7 mouse cellular contexts compared by ENCODE assay signal in the genomic region with DNA sequence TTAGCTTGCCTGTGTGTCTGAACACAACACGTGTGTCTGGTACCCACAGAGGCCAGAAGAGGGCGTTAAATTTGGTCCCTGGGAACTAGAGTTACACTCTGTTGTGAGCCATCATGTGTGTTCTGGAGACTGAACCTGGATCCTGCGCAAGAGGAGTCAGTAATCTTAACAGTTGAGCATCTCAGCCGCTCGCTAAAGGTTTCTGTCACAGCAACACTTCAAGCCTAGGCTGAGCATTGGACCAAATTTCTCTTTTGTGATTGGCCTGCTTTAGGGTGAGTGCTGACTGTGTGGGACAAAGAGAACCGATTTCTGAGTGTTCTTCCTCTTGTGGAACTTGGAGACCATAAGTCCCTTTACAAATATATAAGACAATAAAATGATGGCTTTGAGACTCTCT. TPM values are rescaled to one million over a fixed set of nuclear protein-coding genes. Genes with fewer than 3 reads are reported as not detected.
DNase-seq lines count a peak whose midpoint lies in the region; ATAC-seq and TF ChIP-seq lines count a peak whose summit lies in the region.

No protein-coding gene starts in this region.

- DNase-seq in gastrocnemius, adult 2 months = no peak
- no peak for DNase-seq in gastrocnemius, postnatal 4 days (ENCODE audit: low spot score in 2 of 2)
- DNase-seq in lung, postnatal 36 days = no peak
- DNase-seq in Patski (ENCODE audit: low read depth, low spot score) = no peak
- no peak for DNase-seq in limb, embryonic 14.5 days (ENCODE audit: low spot score)
- DNase-seq in left cerebral cortex, postnatal 4 days = no peak

- in situ Hi-C loops in Patski (cut with MboI; ENCODE audit: low pct_unique_long_range_greater_than_20kb) = loop anchor here (5.0 kb wide), 2 partner anchors 53 to 128 kb away; no protein-coding TSS in a partner anchor

- WGBS in lung, embryonic 16.5 days = 68% methylated on average over 6 of the region's 6 CpGs
- 82% methylated on average over 6 of the region's 6 CpGs for WGBS in limb, embryonic 14.5 days

- H3K9me3 ChIP-seq in lung, embryonic 16.5 days (ENCODE audit: control insufficient read depth, low read length) = no peaks in the 10 kb centered on the region
- H3K9me3 ChIP-seq in limb, embryonic 14.5 days (ENCODE audit: control insufficient read depth, low read length) = no peaks in the 10 kb centered on the region

- TF ChIP-seq CTCF in gastrocnemius, adult 2 months (IDR thresholded peaks at IDR 0.05) = peak; percentile 27; the same call in 1 of the 2 replicates
- no peak for TF ChIP-seq CTCF in Patski (IDR thresholded peaks at IDR 0.05)

- peak; percentile 7; the same call in 1 of the 2 replicates for ATAC-seq in lung, embryonic 16.5 days (ENCODE audit: low read depth)
- peak; percentile 28 for ATAC-seq in Patski
- ATAC-seq in limb, embryonic 14.5 days (ENCODE audit: low FRiP score, low read depth) = 0 out of 2 replicates have a peak, but pooled peaks have one; percentile 16

- peaks cover 17% of the 10 kb centered on the region for H3K36me3 ChIP-seq in lung, embryonic 16.5 days (ENCODE audit: control insufficient read depth, insufficient read depth, low read length)
- peaks cover 57% of the 10 kb centered on the region for H3K36me3 ChIP-seq in limb, embryonic 14.5 days (ENCODE audit: control insufficient read depth, insufficient read depth, low read length)

- no peak overlapping the region for H3K4me3 ChIP-seq in gastrocnemius, adult 2 months
- H3K4me3 ChIP-seq in lung, embryonic 16.5 days (ENCODE audit: low read length) = no peak overlapping the region
- no peak overlapping the region for H3K4me3 ChIP-seq in limb, embryonic 14.5 days (replicated peaks; ENCODE audit: low read length)

- POLR2A ChIA-PET in Patski (lab: Charles Lee) = interaction anchor here (1.2 kb wide), 1 partner anchor 134 kb away, joined by 3 read pairs; no protein-coding TSS in a partner anchor

- no peak overlapping the region for H3K9ac ChIP-seq in lung, embryonic 16.5 days (ENCODE audit: low read length)
- no peak overlapping the region for H3K9ac ChIP-seq in limb, embryonic 14.5 days (ENCODE audit: low read depth, low read length, severe bottlenecking)

- intact Hi-C loops in gastrocnemius, adult 2 months (cut with DNase I) = loop anchor here (5.0 kb wide), 1 partner anchor 37 kb away; no protein-coding TSS in a partner anchor
- intact Hi-C loops in left cerebral cortex, postnatal 4 days (cut with DNase I) = loop anchor here (2.0 kb wide), 1 partner anchor 130 kb away; no protein-coding TSS in a partner anchor

- H3K4me2 ChIP-seq in lung, embryonic 16.5 days (ENCODE audit: low read depth, low read length) = no peak overlapping the region
- no peak overlapping the region for H3K4me2 ChIP-seq in limb, embryonic 14.5 days (replicated peaks; ENCODE audit: low read depth, low read length, severe bottlenecking)

- no peaks in the 10 kb centered on the region for H3K27me3 ChIP-seq in lung, embryonic 16.5 days (ENCODE audit: control insufficient read depth, insufficient read depth, low read depth, low read length)
- H3K27me3 ChIP-seq in Patski = no peaks in the 10 kb centered on the region
- H3K27me3 ChIP-seq in limb, embryonic 14.5 days (ENCODE audit: control insufficient read depth, insufficient read depth, low read length) = no peaks in the 10 kb centered on the region

- H3K27ac ChIP-seq in gastrocnemius, adult 2 months = no peak overlapping the region
- no peak overlapping the region for H3K27ac ChIP-seq in lung, embryonic 16.5 days (ENCODE audit: low read length)
- no peak overlapping the region for H3K27ac ChIP-seq in limb, embryonic 14.5 days (replicated peaks; ENCODE audit: low read depth, low read length)

- H3K4me1 ChIP-seq in lung, embryonic 16.5 days (replicated peaks; ENCODE audit: control insufficient read depth, insufficient read depth, low read length) = peaks cover 7% of the 10 kb centered on the region
- no peaks in the 10 kb centered on the region for H3K4me1 ChIP-seq in limb, embryonic 14.5 days (ENCODE audit: control insufficient read depth, insufficient read depth, low read length)

- no peak for TF ChIP-seq POLR2A in limb, embryonic 14.5 days (IDR thresholded peaks at IDR 0.05; ENCODE audit: borderline replicate concordance, extremely low read depth, insufficient read depth, insufficient read length)

- CTCF ChIA-PET in Patski (lab: Charles Lee) = interaction anchor here (1.0 to 2.6 kb wide), 8 partner anchors 11 to 129 kb away, joined by 3 to 22 read pairs (median 3); no protein-coding TSS in a partner anchor

RNA-seq across cellular contexts. Expression of a gene that starts 16.5 kb away (rescaled TPM):
- 1 to 10 TPM; 5.3 to 7.3 TPM for total RNA-seq in gastrocnemius, adult 2 months (2021)
- total RNA-seq in gastrocnemius, postnatal 4 days (2021) = 10 to 100 TPM; 13.4 to 13.5 TPM
- 43.8 and 49.9 TPM in 2 replicates for polyA plus RNA-seq in lung, embryonic 16.5 days (2015; fragmentation: Nextera tagmentation; extraction: Ambion mirVana)
- polyA plus RNA-seq in Patski (2021) = 45.3 TPM
- 25.8 and 31.7 TPM in 2 replicates for polyA plus RNA-seq in limb, embryonic 14.5 days (2012; rRNA removed)
- 50.6 and 52.6 TPM in 2 replicates for polyA plus RNA-seq in limb, embryonic 14.5 days (2014; fragmentation: Nextera tagmentation; extraction: Ambion mirVana)
- total RNA-seq in left cerebral cortex, postnatal 4 days (2021) = 10 to 100 TPM; 20.4 to 23.2 TPM
